Mouse (Mus musculus): ENCODE data around the gene Syde2.
"Not testable (repeated sequence)": the region's sequence is repeated elsewhere in the genome, so short reads cannot be mapped to it uniquely, and the experiment has no call there.

DNA sequence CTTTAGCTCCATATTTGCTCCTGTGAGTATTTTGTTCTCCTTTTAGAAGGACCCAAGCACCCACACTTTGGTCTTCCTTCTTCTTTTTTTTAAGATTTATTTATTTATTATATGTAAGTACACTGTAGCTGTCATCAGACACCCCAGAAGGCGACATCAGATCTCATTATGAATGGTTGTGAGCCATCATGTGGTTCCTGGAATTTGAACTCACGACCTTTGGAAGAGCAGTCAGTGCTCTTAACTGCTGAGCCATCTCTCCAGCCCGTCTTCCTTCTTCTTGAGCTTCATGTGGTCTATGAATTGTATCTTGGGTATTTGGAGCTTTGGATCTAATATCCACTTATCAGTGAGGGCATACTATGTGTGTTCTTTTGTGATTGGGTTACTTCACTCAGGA lies 22.1 kb upstream of the Syde2 start:
- not testable (repeated sequence) for TF ChIP-seq ETS1 (IDR thresholded peaks at IDR 0.05; ENCODE audit: low read depth, low read length); CTCF (IDR thresholded peaks at IDR 0.05 in 2 of 3, conservative IDR thresholded peaks at IDR 0.05 in 1 of 3; ENCODE audit: control insufficient read depth in 1 of 3, insufficient read depth in 1 of 3, low read depth in 2 of 3, low read length in 3 of 3, poor library complexity in 1 of 3, severe bottlenecking in 1 of 3); NELFE (IDR thresholded peaks at IDR 0.05; ENCODE audit: low read depth, low read length); POLR2A (IDR thresholded peaks at IDR 0.05; ENCODE audit: control insufficient read depth in 1 of 2, insufficient read depth in 1 of 2, low read depth in 1 of 2, low read length in 2 of 2, poor library complexity in 1 of 2); E2F4 (IDR thresholded peaks at IDR 0.05; ENCODE audit: borderline replicate concordance, low read depth, low read length)
